Mouse (Mus musculus): ENCODE data around the gene Lrrc8c. TPM values are rescaled to one million over a fixed set of nuclear protein-coding genes. Genes with fewer than 3 reads are reported as not detected.
A peak's percentile ranks its signal among the peaks of the same experiment; 100 is the strongest.

Lrrc8c gene
- polyA plus RNA-seq, 1 experiment, result 69.4 TPM

GRCm38 (mm10) chr5:105517992-105518625 is 1.1 kb upstream of the Lrrc8c start:
- DNase-seq, result peak; percentile 18
- WGBS, result 4% methylated on average over 7 of the region's 7 CpGs

GRCm38 (mm10) chr5:105518626-105519095 is 527 bp upstream of the Lrrc8c start:
- H3K4me1 ChIP-seq (replicated peaks; ENCODE audit: control insufficient read depth, insufficient read depth, low read length), result peaks cover 17% of the 10 kb centered on the region
- TF ChIP-seq POLR2A (IDR thresholded peaks at IDR 0.05; ENCODE audit: control insufficient read depth, extremely low read depth, insufficient read depth, low read length, poor library complexity) (no peak), CTCF (IDR thresholded peaks at IDR 0.05; ENCODE audit: borderline replicate concordance, control insufficient read depth, extremely low read depth, insufficient read depth, low read length, poor library complexity) (no peak)
- H3K4me3 ChIP-seq (ENCODE audit: control insufficient read depth, insufficient read depth, low read length), result peak overlapping the region; percentile 97
- peak; percentile 64 for DNase-seq
- under 1% methylated on average over 16 of the region's 16 CpGs for WGBS
- no peaks in the 10 kb centered on the region; the same call in 1 of the 2 replicates for H3K36me3 ChIP-seq (ENCODE audit: control insufficient read depth, insufficient read depth, low read length)
- peak overlapping the region; percentile 93 for H3K27ac ChIP-seq (ENCODE audit: control insufficient read depth, insufficient read depth, low read length)
- H3K27me3 ChIP-seq (ENCODE audit: control insufficient read depth, insufficient read depth, low read length), result no peaks in the 10 kb centered on the region

More at GRCm38 (mm10) chr5:105517992-105518625, 1.1 kb upstream of the Lrrc8c start:
- Histone ChIP-seq H3K4me1 (replicated peaks; ENCODE audit: control insufficient read depth, insufficient read depth, low read length) (peaks cover 15% of the 10 kb centered on the region), H3K4me3 (ENCODE audit: control insufficient read depth, insufficient read depth, low read length) (peak overlapping the region; percentile 97), H3K36me3 (ENCODE audit: control insufficient read depth, insufficient read depth, low read length) (no peaks in the 10 kb centered on the region), H3K27ac (ENCODE audit: control insufficient read depth, insufficient read depth, low read length) (peak overlapping the region; percentile 93), H3K27me3 (ENCODE audit: control insufficient read depth, insufficient read depth, low read length) (no peaks in the 10 kb centered on the region)
- TF ChIP-seq POLR2A (IDR thresholded peaks at IDR 0.05; ENCODE audit: control insufficient read depth, extremely low read depth, insufficient read depth, low read length, poor library complexity) (no peak), CTCF (IDR thresholded peaks at IDR 0.05; ENCODE audit: borderline replicate concordance, control insufficient read depth, extremely low read depth, insufficient read depth, low read length, poor library complexity) (no peak)

- Histone ChIP-seq H3K4me1 (replicated peaks; ENCODE audit: control insufficient read depth, insufficient read depth, low read length) (peaks cover 17% of the 10 kb centered on the region), H3K27me3 (ENCODE audit: control insufficient read depth, insufficient read depth, low read length) (no peaks in the 10 kb centered on the region), H3K36me3 (ENCODE audit: control insufficient read depth, insufficient read depth, low read length) (peaks cover 6% of the 10 kb centered on the region), H3K4me3 (ENCODE audit: control insufficient read depth, insufficient read depth, low read length) (peak overlapping the region; percentile 97), H3K27ac (ENCODE audit: control insufficient read depth, insufficient read depth, low read length) (peak overlapping the region; percentile 57)
- 2% methylated on average over 5 of the region's 5 CpGs for WGBS
- TF ChIP-seq POLR2A (IDR thresholded peaks at IDR 0.05; ENCODE audit: control insufficient read depth, extremely low read depth, insufficient read depth, low read length, poor library complexity) (no peak), CTCF (IDR thresholded peaks at IDR 0.05; ENCODE audit: borderline replicate concordance, control insufficient read depth, extremely low read depth, insufficient read depth, low read length, poor library complexity) (no peak)
- DNase-seq, result no peak
Observed at GRCm38 (mm10) chr5:105519976-105520300, 750 bp downstream of the Lrrc8c start.

DNA sequence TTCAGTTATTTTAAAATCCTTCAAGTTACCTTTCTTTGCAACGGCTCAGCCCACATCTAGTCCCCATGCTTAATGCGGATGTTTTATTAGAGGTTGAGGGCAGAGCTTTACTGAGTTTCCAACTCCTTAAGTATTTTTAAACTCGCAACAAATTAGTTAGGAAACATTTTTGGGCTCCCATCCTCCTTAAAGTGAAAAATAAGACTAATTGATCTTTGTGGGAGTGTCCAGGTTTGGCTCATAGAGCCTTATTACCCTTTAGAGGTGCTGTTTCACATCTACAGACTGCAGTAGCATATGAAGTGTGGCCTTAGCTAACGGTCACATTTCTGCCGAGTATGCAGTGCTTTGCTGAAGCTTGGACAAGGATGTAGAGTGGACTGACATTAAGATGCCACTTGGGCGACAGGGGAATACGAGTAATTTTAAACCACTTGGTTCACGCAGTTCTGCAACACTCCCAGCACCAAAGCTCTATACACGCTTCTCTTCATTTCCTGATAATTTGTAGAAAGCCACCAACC is 1.3 kb downstream of the Lrrc8c start:
- Histone ChIP-seq H3K4me1 (replicated peaks; ENCODE audit: control insufficient read depth, insufficient read depth, low read length) (peaks cover 14% of the 10 kb centered on the region), H3K4me3 (ENCODE audit: control insufficient read depth, insufficient read depth, low read length) (peak overlapping the region; percentile 97; the same call in 1 of the 2 replicates), H3K27me3 (ENCODE audit: control insufficient read depth, insufficient read depth, low read length) (no peaks in the 10 kb centered on the region), H3K27ac (ENCODE audit: control insufficient read depth, insufficient read depth, low read length) (no peak overlapping the region; the same call in 1 of the 2 replicates), H3K36me3 (ENCODE audit: control insufficient read depth, insufficient read depth, low read length) (peaks cover 10% of the 10 kb centered on the region)
- WGBS, result 11% methylated on average over 9 of the region's 9 CpGs
- peak; percentile 17 for DNase-seq
- TF ChIP-seq CTCF (IDR thresholded peaks at IDR 0.05; ENCODE audit: borderline replicate concordance, control insufficient read depth, extremely low read depth, insufficient read depth, low read length, poor library complexity), result no peak
- TF ChIP-seq POLR2A (IDR thresholded peaks at IDR 0.05; ENCODE audit: control insufficient read depth, extremely low read depth, insufficient read depth, low read length, poor library complexity), result no peak

DNA sequence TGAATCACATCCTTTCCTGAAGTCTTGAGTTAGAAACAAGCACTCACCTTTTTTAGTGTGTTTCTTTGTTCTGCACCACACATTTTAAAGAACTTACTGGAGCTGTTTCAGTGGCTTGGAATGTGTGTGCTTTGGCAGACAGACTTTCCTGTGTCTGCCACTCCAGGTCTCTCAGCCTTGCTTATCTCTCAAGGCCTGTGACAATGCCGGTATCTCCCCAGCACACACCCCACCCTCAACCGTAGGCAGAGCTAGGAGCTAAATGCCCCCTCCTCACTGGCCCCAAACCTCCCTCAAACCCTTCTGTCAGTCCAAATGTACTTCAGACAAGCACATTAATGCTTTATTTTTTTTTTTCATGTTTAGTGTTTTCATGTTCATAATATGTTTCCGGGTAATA is 4.3 kb downstream of the Lrrc8c start:
- TF ChIP-seq CTCF (IDR thresholded peaks at IDR 0.05; ENCODE audit: borderline replicate concordance, control insufficient read depth, extremely low read depth, insufficient read depth, low read length, poor library complexity) (no peak), POLR2A (IDR thresholded peaks at IDR 0.05; ENCODE audit: control insufficient read depth, extremely low read depth, insufficient read depth, low read length, poor library complexity) (no peak)
- 90% methylated on average over 3 of the region's 3 CpGs for WGBS
- H3K27me3 ChIP-seq (ENCODE audit: control insufficient read depth, insufficient read depth, low read length), result no peaks in the 10 kb centered on the region
- H3K27ac ChIP-seq (ENCODE audit: control insufficient read depth, insufficient read depth, low read length), result no peak overlapping the region
- H3K36me3 ChIP-seq (ENCODE audit: control insufficient read depth, insufficient read depth, low read length), result peaks cover 24% of the 10 kb centered on the region
- no peak overlapping the region for H3K4me3 ChIP-seq (ENCODE audit: control insufficient read depth, insufficient read depth, low read length)
- DNase-seq, result no peak
- peaks cover 6% of the 10 kb centered on the region for H3K4me1 ChIP-seq (replicated peaks; ENCODE audit: control insufficient read depth, insufficient read depth, low read length)

DNA sequence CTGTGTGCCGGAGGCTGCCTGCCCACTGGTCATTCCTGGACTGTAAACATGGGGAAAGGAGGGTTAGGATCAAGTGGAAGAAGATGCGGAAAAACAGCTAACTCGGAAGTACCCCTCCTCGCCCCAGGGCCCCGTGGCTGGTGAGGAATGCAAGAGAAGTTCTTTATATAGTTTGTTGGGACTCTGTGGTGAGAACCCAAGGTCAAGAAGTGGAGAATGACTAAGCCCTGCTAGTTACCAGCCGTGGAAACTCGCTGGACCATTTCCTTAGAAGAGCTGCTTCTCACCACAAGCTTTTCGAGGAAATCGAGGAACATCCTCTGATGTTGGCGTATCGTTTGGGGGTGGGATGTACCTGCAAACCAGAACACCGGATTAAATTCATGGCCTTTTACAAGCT is 5.8 kb downstream of the Lrrc8c start:
- H3K4me3 ChIP-seq (ENCODE audit: control insufficient read depth, insufficient read depth, low read length), result no peak overlapping the region
- 91% methylated on average over 12 of the region's 12 CpGs for WGBS
- peaks cover 26% of the 10 kb centered on the region for H3K36me3 ChIP-seq (ENCODE audit: control insufficient read depth, insufficient read depth, low read length)
- no peak overlapping the region for H3K27ac ChIP-seq (ENCODE audit: control insufficient read depth, insufficient read depth, low read length)
- no peak for TF ChIP-seq CTCF (IDR thresholded peaks at IDR 0.05; ENCODE audit: borderline replicate concordance, control insufficient read depth, extremely low read depth, insufficient read depth, low read length, poor library complexity)
- TF ChIP-seq POLR2A (IDR thresholded peaks at IDR 0.05; ENCODE audit: control insufficient read depth, extremely low read depth, insufficient read depth, low read length, poor library complexity), result no peak
- no peaks in the 10 kb centered on the region for H3K27me3 ChIP-seq (ENCODE audit: control insufficient read depth, insufficient read depth, low read length)
- H3K4me1 ChIP-seq (replicated peaks; ENCODE audit: control insufficient read depth, insufficient read depth, low read length), result peaks cover 4% of the 10 kb centered on the region
- no peak for DNase-seq

Measured in thymus, adult 2 months (tissue).